Mouse (Mus musculus): Measurements from ENCODE around the gene B3gnt2. TPM values are rescaled to one million over a fixed set of nuclear protein-coding genes. Genes with fewer than 3 reads are reported as not detected.
A peak's percentile ranks its signal among the peaks of the same experiment; 100 is the strongest.

The B3gnt2 gene
- polyA plus RNA-seq, 1 experiment from 2014 or later = 1.9 TPM

DNA sequence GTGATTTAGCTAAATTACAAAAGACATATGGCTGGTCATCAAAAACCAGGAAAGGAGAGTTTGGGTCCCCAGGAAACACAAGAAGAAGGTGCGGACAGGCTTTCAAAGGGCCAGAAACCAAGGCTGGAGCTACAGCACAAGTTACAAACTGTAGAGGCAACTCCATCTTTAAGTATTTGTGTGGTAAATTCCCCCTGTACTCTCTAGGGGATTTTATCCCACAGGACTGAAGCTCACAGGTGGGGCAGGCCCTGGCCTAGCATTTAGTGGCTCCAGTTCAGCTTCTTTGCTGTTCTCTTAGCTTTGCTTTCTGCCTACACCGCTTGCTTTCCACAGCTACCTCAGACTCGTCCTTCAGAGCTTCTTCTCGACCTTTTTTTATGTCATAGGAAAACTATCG is 6.9 kb upstream of the B3gnt2 start:
- WGBS = 90% methylated on average over 5 of the region's 5 CpGs
- no peak overlapping the region for H3K4me2 ChIP-seq (replicated peaks)
- no peak overlapping the region for H3K9ac ChIP-seq (replicated peaks)
- ATAC-seq = no peak
- no peak overlapping the region for H3K27ac ChIP-seq
- no peaks in the 10 kb centered on the region for H3K9me3 ChIP-seq
- H3K4me1 ChIP-seq (replicated peaks) = peaks cover 7% of the 10 kb centered on the region; the same call in 1 of the 2 replicates
- peaks cover 13% of the 10 kb centered on the region for H3K27me3 ChIP-seq
- H3K4me3 ChIP-seq (replicated peaks) = no peak overlapping the region
- no peaks in the 10 kb centered on the region for H3K36me3 ChIP-seq

DNA sequence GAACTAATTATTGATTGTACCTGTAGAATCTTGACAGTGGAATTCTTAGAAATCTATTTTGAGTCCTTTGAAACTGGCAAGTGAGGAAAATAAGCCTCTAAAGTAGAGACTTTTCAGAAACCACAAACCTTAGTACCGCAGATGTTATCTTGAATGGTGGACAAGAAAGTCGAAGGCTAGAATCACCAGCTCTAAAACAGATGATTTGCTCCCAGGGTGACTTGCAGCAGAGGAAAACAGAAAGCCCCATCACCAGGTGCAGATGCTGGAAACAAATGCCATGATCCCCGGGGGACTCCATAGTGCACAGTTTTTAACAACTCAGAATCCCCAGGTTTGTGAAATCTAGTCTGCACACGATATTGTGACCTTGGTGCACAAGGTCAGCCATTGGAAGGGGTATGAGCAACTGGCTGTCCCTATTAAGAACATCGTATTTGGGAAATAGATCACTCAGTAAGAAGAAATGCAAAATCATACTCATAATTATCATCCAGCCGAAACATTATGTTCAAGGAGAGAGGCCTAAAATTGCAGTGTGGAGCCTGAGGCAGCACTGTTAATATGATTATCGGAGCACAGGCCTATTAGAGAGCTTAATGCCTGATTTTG is 5.0 kb upstream of the B3gnt2 start:
- no peak for ATAC-seq
- 84% methylated on average over 7 of the region's 7 CpGs for WGBS

DNA sequence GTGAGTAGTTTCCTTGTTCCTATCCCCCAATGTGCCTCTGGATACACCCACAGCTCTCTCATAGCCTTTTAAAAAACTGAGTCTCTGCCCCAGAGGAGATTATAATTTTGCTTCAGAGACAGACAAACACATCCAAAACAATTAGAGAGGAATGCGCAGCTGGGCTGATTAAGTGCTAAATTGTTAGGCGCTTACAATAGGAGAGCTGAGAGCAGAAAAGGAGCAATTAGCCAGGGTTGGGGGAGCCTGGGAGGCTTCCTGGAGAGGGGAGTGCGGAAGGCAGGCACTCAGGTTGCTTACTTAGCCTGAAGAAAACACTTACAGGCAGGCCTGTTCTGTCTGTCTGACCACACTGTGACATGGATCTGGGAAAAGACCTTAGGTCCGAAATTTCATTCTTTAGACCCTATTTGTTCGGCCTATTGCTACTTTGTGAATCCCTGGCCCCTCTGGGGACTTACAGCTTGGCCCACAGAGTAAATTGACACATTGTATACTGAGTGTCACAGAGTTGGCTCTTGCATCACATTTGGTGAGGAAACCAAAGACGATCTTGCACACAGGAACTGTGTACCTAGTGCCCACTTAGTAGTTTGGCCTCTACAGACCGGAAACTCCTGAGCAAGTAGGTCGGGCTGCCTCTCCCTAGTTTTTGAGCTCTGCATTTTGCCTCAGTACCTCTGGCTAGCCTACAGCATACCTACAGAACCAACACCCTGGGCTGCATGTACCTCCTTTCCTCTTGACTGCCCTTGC is 3.7 kb upstream of the B3gnt2 start:
- Histone ChIP-seq H3K9me3 (no peaks in the 10 kb centered on the region), H3K9ac (replicated peaks) (no peak overlapping the region), H3K4me1 (replicated peaks) (peaks cover 12% of the 10 kb centered on the region), H3K36me3 (no peaks in the 10 kb centered on the region), H3K27ac (no peak overlapping the region), H3K4me2 (replicated peaks) (no peak overlapping the region), H3K27me3 (peaks cover 45% of the 10 kb centered on the region), H3K4me3 (replicated peaks) (no peak overlapping the region)
- ATAC-seq = no peak
- WGBS = 49% methylated on average over 8 of the region's 8 CpGs

More for the DNA sequence above, 5.0 kb upstream of the B3gnt2 start:
- Histone ChIP-seq H3K27ac (no peak overlapping the region), H3K9ac (replicated peaks) (no peak overlapping the region), H3K4me1 (replicated peaks) (0 out of 2 replicates have a peak, but pooled peaks cover 2% of the 10 kb centered on the region), H3K36me3 (no peaks in the 10 kb centered on the region), H3K4me3 (replicated peaks) (no peak overlapping the region), H3K4me2 (replicated peaks) (no peak overlapping the region), H3K9me3 (no peaks in the 10 kb centered on the region), H3K27me3 (peaks cover 33% of the 10 kb centered on the region)

DNA sequence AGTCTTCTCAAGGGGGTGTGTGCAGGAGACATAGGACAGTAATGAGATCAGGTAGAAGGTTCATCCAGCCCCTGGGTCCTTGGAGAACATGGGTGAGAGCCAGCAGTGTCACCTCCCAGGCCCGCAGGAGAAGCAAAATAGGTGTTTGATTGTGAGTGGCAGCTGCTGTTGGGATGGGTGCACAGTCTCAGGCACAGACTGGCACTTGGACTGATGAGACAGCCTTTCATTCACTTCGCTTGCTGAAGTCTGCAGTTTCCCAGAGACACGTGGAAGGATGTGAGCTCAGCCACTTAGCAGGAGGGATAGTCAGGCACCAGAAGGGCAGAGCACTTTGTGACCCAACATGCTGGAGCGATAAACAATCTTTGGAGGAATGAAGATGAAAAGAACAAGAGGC is 2.8 kb upstream of the B3gnt2 start:
- H3K27me3 ChIP-seq = peaks cover 54% of the 10 kb centered on the region
- H3K36me3 ChIP-seq = no peaks in the 10 kb centered on the region
- H3K4me3 ChIP-seq (replicated peaks) = no peak overlapping the region
- H3K9me3 ChIP-seq = no peaks in the 10 kb centered on the region
- ATAC-seq = no peak
- WGBS = 47% methylated on average over 4 of the region's 4 CpGs
- H3K9ac ChIP-seq (replicated peaks) = no peak overlapping the region
- no peak overlapping the region for H3K4me2 ChIP-seq (replicated peaks)
- H3K27ac ChIP-seq = no peak overlapping the region
- peaks cover 19% of the 10 kb centered on the region for H3K4me1 ChIP-seq (replicated peaks)

DNA sequence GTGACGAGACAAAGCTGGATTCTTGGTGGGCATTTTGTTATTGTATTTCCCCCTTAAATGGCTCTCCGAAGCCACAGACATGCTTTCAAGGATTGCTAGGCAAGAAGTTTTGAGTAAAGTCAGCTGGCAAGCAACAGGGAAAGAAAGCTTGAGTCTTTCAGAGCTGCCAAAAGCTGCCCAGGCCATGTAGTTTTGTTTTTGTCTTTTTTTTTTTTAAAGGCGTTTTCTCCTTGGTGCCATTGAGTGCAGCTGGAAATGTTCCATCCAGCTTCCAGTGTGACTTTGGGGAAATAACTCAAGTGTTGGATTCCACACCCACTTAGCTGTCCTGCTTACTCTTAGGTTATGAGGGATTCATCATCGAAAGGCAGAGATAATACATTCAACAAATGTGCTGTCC is 554 bp upstream of the B3gnt2 start:
- peaks cover 77% of the 10 kb centered on the region for H3K27me3 ChIP-seq
- peaks cover 27% of the 10 kb centered on the region for H3K4me1 ChIP-seq (replicated peaks)
- H3K9me3 ChIP-seq = no peaks in the 10 kb centered on the region
- no peak for ATAC-seq
- H3K4me2 ChIP-seq (replicated peaks) = no peak overlapping the region
- H3K9ac ChIP-seq (replicated peaks) = no peak overlapping the region
- H3K36me3 ChIP-seq = no peaks in the 10 kb centered on the region
- H3K4me3 ChIP-seq (replicated peaks) = no peak overlapping the region
- WGBS = 66% methylated on average over 4 of the region's 4 CpGs
- H3K27ac ChIP-seq = no peak overlapping the region

DNA sequence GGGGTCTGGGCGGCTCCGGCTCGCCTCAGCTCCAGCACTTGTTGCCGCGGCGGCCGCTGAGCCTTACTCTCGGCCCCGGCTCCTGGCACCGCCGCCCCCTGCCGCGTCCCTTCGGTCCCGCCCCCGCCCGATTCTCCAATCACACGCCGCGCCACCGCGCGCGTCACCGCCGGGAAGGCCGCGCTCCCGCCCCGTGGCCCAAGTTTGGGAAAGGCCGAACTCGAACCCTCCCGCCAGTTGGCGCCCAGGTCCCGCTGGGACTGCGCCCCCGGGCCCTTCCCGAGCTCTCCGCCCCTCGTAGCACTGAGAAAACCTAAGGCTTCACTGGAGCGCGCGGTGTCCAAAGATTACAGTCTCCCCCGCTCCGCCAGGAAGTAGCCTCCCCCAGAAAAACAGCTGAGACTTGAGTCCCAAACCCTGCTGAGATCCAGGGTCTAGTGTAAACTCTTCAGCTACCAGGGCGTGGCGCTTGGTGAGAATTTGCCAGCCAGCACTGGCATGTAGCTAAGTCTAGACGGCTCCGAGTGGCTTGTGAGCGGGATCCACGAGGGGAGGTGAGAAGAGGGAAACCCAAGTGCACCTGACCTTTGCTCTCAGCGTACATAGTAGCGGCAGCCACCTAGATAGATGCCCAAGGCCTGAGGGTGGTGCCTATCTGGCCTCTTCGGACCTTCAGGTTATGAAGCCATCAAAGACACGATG is 977 bp downstream of the B3gnt2 start:
- H3K9me3 ChIP-seq = no peaks in the 10 kb centered on the region
- under 1% methylated on average over 44 of the region's 55 CpGs for WGBS
- no peak overlapping the region for H3K27ac ChIP-seq
- peak overlapping the region; percentile 66 for H3K9ac ChIP-seq (replicated peaks)
- H3K4me1 ChIP-seq (replicated peaks) = peaks cover 27% of the 10 kb centered on the region
- H3K4me3 ChIP-seq (replicated peaks) = peak overlapping the region; percentile 69
- H3K27me3 ChIP-seq = peaks cover 81% of the 10 kb centered on the region
- ATAC-seq = peak; percentile 92
- peak overlapping the region; percentile 98 for H3K4me2 ChIP-seq (replicated peaks)
- H3K36me3 ChIP-seq = no peaks in the 10 kb centered on the region

DNA sequence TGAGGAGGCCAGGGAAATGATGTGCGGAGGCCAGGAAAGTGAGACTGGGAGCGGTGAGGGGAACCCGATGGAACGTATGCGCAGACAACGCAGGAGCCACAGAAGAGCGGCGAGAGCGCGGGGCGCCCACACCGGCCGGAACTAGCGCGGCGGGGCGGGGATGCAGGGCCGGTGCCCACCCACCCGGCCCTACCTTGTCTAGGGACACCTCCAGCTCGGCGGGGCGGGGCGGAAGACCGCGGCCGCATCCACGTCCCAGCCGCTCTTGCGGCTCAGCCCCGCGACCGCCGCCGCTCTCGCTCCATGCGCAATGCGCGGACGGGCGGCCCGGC is 1.5 kb downstream of the B3gnt2 start:
- H3K27me3 ChIP-seq = peaks cover 80% of the 10 kb centered on the region
- no peak; the same call in 1 of the 2 replicates for ATAC-seq

DNA sequence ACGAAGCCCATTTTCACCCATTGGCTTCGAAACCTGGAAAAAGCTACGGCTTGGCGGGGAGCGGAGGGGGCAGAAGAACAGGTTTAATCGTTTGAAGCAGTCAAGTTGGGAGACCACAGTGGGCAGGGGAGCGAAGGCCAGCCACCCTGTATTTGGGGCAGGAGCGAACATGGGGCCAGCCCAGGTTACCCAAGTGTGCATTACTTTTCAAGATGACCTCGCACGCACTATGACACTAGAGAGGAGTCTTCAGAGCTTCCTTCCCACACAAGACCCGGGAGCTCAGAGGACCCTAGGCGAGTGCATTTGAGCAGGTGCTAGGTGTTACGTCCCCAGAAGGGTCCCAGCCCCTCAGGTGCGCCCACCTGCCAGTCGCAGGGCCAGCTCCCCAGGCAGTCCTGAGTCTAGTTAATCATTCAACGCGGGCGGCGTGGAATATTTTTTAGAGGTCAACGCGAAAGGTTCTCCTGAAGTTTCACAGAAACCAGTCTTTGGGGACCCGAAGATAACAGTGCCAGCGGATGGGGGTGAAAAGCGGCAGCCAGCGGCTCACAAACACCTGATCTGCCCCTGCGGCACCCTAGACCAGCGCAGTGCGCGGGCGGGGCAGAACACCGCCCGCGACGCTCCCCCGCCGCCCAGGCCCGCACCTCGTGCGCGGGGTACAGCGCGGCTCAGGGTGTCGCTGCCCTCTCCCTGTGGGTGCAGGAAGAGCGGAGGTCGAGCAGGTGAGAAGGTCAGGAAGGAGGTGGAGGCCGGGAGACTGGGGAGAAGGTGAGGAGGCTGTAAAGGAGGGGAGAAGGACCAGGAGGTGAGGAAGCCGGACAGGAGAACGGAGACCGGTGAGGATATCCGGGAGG is 2.1 kb downstream of the B3gnt2 start:
- peak; percentile 55 for ATAC-seq
- 2% methylated on average over 50 of the region's 50 CpGs for WGBS
- Histone ChIP-seq H3K4me1 (replicated peaks) (peaks cover 26% of the 10 kb centered on the region), H3K27ac (no peak overlapping the region), H3K9ac (replicated peaks) (peak overlapping the region; percentile 66), H3K4me2 (replicated peaks) (peak overlapping the region; percentile 98), H3K36me3 (no peaks in the 10 kb centered on the region), H3K27me3 (peaks cover 77% of the 10 kb centered on the region), H3K9me3 (no peaks in the 10 kb centered on the region), H3K4me3 (replicated peaks) (peak overlapping the region; percentile 69)

More for the DNA sequence above, 1.5 kb downstream of the B3gnt2 start:
- peak overlapping the region; percentile 69 for H3K4me3 ChIP-seq (replicated peaks)
- H3K27ac ChIP-seq = no peak overlapping the region
- no peaks in the 10 kb centered on the region for H3K36me3 ChIP-seq
- peak overlapping the region; percentile 98 for H3K4me2 ChIP-seq (replicated peaks)
- H3K9me3 ChIP-seq = no peaks in the 10 kb centered on the region
- H3K4me1 ChIP-seq (replicated peaks) = peaks cover 27% of the 10 kb centered on the region
- WGBS = 0% methylated on average over 27 of the region's 41 CpGs
- H3K9ac ChIP-seq (replicated peaks) = peak overlapping the region; percentile 66

DNA sequence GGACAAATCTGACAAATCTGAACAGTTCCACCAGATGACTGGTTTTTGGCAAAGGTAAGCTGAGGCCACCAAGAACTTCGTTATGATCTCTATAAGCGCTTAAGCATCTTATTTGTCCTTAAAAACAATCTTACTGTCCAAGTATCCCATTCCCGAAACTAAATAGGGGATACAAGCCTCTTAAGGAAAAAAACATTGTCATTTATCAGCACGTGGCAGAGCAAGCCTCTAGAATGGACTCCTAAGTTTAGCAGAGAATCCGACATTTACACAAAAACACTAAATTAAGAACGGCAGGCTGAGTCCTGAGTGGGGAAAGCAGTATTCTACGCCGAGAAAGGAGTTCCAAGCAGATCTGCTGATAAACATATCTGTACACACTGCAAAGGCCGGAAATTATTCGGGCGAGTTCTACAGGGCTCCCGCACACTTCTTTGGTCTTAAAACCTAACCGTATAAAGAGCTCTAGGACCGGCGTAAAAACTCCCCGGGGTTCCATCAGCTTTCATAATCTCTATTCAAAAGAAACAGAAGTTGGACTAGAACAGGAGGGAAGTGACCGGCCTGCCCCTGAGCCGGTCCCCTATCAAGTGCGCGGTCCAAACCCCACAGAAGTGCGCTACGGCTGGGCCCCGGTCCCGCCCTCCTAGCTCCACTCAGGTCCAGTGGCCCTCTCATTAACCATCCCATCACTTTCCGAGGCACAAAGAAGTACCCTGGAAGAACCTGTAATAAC is 2.9 kb downstream of the B3gnt2 start:
- Histone ChIP-seq H3K36me3 (no peaks in the 10 kb centered on the region), H3K27ac (no peak overlapping the region), H3K9ac (replicated peaks) (no peak overlapping the region), H3K4me2 (replicated peaks) (peak overlapping the region; percentile 98), H3K4me3 (replicated peaks) (peak overlapping the region; percentile 69), H3K9me3 (no peaks in the 10 kb centered on the region), H3K27me3 (peaks cover 69% of the 10 kb centered on the region), H3K4me1 (replicated peaks) (peaks cover 26% of the 10 kb centered on the region)
- no peak for ATAC-seq
- 16% methylated on average over 25 of the region's 25 CpGs for WGBS

GRCm38 (mm10) chr11:22857106-22857704 is 3.6 kb downstream of the B3gnt2 start:
- WGBS = 75% methylated on average over 5 of the region's 5 CpGs
- H3K36me3 ChIP-seq = no peaks in the 10 kb centered on the region
- no peak overlapping the region for H3K4me3 ChIP-seq (replicated peaks)
- H3K27me3 ChIP-seq = peaks cover 65% of the 10 kb centered on the region
- H3K9ac ChIP-seq (replicated peaks) = no peak overlapping the region
- 0 out of 2 replicates have a peak overlapping the region, but pooled peaks have one; percentile 98 for H3K4me2 ChIP-seq (replicated peaks)
- no peaks in the 10 kb centered on the region for H3K9me3 ChIP-seq
- no peak overlapping the region for H3K27ac ChIP-seq
- no peak for ATAC-seq
- H3K4me1 ChIP-seq (replicated peaks) = peaks cover 26% of the 10 kb centered on the region

Measured in midbrain, embryonic 13.5 days (tissue).